Mouse (Mus musculus) left cerebral cortex, postnatal 14 days (tissue): Measurements from ENCODE around the gene Pfpl. TPM values are rescaled to one million over a fixed set of nuclear protein-coding genes. Genes with fewer than 3 reads are reported as not detected.

Source experiments
- DNase-seq, 2 experiments: peaks; one replicate each; pipeline ENCODE4 v3.0.0; 2021 to 2022; ENCODE audit warnings: low spot score in 2 of 2, mixed read lengths in 1 of 2
- intact Hi-C: fragments of 180-260 bp; cut with DNase I; formaldehyde crosslinking; loops from one replicate; pipeline ENCODE4 v1.15.1; 2025
- long read RNA-seq, 2 experiments: library from polyadenylated mRNA; stranded (forward); transcript quantifications; one replicate each; pipeline ENCODE4 v2.0.0; 2021
- total RNA-seq, 2 experiments: library from RNA; stranded (reverse); gene quantifications; 2 replicates each; pipeline ENCODE4 v1.2.3; 2021

Pfpl gene
- not detected for total RNA-seq
- long read RNA-seq, experiment 1 = 0 reads
- long read RNA-seq, experiment 2 = 0 reads

GRCm38 (mm10) chr19:12427605-12428004, at the start of gene Pfpl:
Gene Pfpl (plus strand): TSS chr19:12427905.
- DNase-seq = no peak
- intact Hi-C loops = no loop called here

DNA sequence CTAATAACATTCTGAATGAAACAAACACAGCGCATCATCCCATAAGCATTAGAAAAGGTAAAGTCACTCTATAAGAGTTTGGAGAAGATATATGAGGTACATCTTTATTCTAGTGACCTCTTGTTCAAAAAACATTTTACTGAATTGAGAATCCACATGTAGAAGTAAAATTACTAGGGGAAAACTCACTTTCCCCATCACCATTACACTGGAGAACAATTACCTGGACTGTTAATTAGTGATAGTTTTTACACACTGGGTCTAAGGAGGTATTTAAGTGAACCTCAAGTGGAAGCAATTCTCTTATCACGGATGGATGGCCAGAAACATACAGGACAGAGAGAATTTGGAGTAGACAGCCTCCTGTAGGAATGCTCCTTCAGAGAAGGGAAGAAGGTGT, 40.7 kb upstream of the Pfpl start, which contains the start of gene Olfr1440:
Gene Olfr1440 (plus strand): TSS at position 301 of the 400 bp plus-strand sequence.
- no peak for DNase-seq
- intact Hi-C loops = no loop called here

GRCm38 (mm10) chr19:12413737-12414136, 14.0 kb upstream of the Pfpl start:
- intact Hi-C loops = no loop called here
- DNase-seq = peak in 1 of 2 experiments; percentile 39

GRCm38 (mm10) chr19:12417361-12417760, 10.3 kb upstream of the Pfpl start, which contains the start of gene Olfr1441:
Gene Olfr1441 (plus strand): TSS chr19:12417433.
- no peak for DNase-seq
- intact Hi-C loops = no loop called here

- no peak for DNase-seq
- intact Hi-C loops = no loop called here
Measured at GRCm38 (mm10) chr19:12418312-12418711, 9.4 kb upstream of the Pfpl start.

- DNase-seq = no peak
- intact Hi-C loops = no loop called here
Measured at GRCm38 (mm10) chr19:12420555-12420954, 7.2 kb upstream of the Pfpl start.

DNA sequence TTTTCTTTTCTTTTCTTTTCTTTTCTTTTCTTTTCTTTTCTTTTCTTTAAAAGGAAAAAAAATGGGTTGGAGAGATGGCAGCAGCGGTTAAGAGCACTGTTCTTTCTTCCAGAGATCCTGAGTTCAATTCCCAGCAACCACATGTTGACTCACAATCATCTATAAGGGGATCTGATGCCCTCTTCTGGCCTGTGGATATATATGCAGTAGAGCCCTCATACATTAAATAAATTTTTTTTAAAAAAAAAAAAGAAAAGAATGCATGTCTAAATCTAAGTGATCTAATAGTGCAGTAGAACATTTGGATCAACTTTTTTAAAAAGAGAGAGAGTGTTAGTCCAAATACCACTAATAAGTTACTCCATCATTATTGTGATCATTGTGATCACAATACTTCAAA, 6.0 kb upstream of the Pfpl start:
- DNase-seq = no peak
- intact Hi-C loops = no loop called here

- intact Hi-C loops = no loop called here
- DNase-seq = no peak
Measured at GRCm38 (mm10) chr19:12427101-12427500, 604 bp upstream of the Pfpl start.

DNA sequence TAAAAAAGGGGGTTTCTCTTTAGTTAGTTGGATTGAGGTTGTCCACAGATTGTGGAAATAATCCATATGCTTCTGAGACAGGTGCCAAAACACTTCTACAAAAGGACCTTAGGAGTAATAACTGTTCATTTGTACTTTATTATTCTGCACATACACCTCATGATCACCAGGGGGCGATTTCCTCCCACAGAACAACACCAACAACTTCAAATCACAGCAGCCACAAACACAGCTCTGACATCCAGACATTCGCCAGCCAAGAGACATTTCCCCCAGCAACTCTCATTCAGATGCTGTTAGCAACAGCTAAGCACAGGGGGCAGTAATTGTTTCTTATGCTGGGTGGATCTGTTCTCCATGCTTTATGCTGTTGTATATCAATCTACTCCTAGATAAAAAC, 5.3 kb downstream of the Pfpl start:
- DNase-seq = peak in 1 of 2 experiments; percentile 58
- intact Hi-C loops = loop anchor here (5.0 kb wide), 1 partner anchor 69 kb away; the partner anchor contains the start of gene Dtx4

- intact Hi-C loops = no loop called here
- DNase-seq = peak in 1 of 2 experiments; percentile 31
Measured at GRCm38 (mm10) chr19:12435011-12435416, 7.3 kb downstream of the Pfpl start.

- intact Hi-C loops = no loop called here
- DNase-seq = no peak
Measured at GRCm38 (mm10) chr19:12435750-12436524, 8.2 kb downstream of the Pfpl start.

- intact Hi-C loops = no loop called here
- no peak for DNase-seq
Measured at GRCm38 (mm10) chr19:12439581-12439980, 11.9 kb downstream of the Pfpl start.

GRCm38 (mm10) chr19:12440103-12440725, 12.5 kb downstream of the Pfpl start:
- intact Hi-C loops = no loop called here
- no peak for DNase-seq

GRCm38 (mm10) chr19:12442560-12442959, 14.9 kb downstream of the Pfpl start:
- no peak for DNase-seq
- intact Hi-C loops = no loop called here

DNA sequence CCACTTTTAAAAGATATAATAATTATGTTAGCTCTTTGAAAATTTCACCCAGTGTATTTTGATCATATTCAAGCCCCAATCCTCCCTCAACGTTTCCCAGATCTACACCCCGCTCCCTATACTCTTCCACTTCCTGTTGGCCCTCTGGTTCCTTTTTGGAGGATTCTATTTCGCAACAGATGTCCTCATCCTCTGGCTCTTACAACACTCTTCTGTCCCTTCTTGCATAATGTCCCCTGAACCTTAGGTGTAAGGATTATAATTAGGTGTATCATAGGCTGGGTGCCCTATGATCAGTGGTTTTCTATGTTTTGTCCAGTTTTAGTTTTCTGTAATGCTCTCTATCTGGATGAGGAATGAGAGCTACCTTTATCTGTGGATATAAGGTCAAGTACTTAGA, 17.3 kb downstream of the Pfpl start:
- no peak for DNase-seq
- intact Hi-C loops = no loop called here

DNA sequence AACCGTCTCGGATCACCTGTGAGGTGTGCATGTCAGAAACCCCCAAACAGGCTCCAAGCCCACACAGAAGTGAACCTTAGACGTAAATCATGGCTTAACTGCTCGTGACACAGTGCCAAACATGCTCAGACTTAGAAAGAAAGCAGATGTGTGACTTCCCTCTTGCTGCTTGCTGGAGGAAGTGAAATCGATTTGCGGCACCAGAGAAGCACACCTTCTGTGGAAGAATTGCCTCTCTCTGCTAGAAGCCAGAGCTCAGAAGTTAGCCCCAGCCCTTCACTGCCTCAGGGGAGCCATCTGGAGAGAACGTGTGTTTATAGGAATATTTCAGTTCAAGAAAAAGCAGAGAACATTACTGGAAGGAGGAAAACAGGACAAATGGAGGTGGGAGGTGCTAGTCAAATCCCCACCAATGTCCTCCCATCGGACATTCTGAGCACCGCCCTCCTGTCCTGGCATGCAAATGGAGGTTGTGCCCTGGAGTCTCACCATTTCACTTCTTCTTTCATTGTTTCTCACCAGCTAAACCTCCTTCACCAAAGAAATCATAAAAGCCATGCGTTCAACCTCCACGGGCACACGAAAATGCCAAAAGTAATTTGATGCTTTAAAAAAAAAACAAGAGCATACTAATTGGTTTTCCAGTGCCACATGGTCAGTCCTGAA, 29.8 kb downstream of the Pfpl start:
- intact Hi-C loops = no loop called here
- peak; percentile 3 to 35 for DNase-seq

DNA sequence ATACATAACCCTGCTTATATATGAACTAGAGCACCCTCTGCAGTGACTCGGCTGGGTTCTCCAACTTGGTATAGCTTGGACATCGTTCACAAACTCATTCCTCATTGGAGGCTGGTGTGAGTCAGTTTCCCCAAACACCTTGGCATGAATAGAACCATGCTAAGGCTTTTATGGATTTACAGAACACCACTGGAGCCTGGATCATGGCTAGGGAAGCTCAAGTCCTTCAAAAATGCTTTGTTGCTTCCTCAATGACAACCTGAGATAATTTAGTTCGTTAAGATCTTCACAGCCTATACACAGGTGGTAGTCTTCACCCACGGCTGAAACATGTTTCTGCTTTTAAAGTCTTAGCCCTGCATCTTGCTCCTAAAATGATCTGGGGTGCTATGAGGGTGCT, 31.8 kb downstream of the Pfpl start:
- intact Hi-C loops = no loop called here
- no peak for DNase-seq

DNA sequence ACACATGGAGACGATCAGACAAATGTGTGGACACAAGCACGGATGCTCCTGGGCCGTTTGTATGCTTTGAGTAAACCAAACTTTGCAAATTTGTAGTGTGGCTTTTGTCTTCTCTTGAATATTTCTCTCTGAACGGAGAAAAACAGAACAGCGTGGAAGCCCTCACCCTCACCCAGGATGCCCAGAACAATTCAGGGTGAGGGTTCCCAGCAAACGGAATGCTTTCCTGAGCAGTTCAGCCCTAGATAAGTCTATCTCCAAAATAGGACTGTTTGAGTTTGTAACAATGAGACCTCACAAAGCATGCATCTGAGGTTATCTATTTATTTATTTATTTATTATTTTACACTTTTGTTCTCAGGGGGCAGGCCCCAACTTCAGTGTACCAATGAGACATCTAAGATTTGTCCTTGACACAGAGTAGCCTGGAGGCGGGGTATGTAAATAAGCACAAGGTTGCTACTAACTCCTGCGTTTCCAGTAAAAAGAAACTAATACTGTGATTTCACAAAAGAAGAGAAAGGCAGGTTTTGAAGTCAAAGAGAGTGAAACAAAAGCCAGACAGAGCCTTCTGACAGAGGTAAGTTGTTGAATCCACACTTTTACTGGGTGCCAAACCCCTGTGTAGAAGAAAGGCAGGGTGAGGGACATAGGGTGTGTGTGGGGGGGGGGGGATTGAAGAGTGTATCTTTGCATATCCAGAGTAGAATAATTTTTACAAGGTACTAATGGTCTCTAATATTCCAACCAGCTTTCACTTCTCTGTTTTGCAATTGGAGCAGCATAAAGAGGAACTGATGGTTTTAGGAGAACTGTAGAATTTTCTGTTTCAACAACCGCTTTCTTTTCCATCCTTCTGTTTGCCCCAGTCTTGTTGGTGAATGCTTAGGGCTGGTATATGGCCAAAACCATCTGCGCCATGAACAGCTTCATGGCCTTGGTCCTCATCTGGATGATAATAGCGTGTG, 32.9 kb downstream of the Pfpl start, which contains the start of gene Mpeg1:
Gene Mpeg1 (plus strand): TSS at position 498 of the 968 bp plus-strand sequence.
- no peak for DNase-seq
- intact Hi-C loops = no loop called here
